Mouse (Mus musculus) right cerebral cortex, postnatal 14 days (tissue): Measurements from ENCODE around the gene Tmem131l.

ENCODE experiments used
- DNase-seq: peaks from one replicate; pipeline ENCODE4 v3.0.0; 2022

The Tmem131l gene

DNA sequence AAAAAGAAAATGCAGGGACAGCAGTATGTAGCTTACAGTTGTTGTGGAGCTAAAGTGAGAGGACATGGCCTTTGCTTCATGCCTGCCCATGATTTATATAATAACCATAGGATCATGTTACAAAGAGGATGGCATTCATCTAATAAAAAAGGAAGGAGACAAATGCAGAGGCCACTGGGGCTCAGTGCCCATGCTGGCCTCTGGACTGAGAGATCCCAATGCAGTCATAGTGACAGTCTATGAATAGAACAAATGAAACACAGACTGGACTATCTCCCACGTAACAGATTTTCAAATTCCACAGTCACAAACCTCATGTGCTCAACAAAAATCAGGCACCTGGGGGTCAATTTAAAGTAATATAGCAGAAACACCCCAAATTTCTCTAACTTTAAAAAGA, 69.3 kb downstream of the Tmem131l start:
- no peak for DNase-seq

DNA sequence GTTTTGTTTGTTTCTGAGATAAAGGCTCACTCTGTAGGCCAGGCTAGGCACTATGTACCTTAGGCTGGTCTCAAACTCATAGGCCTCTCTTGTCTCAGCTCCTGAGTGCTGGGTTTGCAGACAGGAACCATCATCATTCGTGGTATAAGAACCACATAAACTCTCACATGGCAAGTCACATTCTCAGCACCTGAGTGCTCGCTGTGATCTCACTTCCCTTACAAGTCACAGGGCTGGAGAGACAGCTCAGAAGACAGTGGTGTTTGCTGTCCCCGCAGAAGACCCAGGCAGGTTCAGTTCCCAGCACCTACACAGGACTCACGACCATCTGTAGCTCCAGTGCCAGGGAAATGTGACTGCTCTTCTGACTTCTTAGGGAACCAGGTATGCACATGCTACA, 70.9 kb downstream of the Tmem131l start:
- DNase-seq, result no peak

DNA sequence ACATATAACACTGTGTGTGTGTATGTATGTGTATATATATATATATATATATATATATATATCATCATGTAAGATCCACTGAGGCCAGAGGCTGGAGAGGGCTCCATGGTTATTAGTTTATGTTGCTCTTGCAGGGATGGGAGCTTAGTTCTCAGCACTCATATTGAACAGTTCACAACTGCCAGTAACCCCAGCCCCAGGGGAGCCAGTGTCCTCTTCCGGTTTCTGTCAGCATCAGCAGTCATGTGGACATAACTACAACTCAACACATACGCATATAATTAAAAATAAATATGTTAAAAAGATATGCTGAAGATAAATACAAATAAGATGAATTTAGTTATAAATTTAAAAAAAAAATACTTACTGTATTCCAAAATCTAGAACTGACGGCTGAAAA, 72.2 kb downstream of the Tmem131l start:
- no peak for DNase-seq

DNA sequence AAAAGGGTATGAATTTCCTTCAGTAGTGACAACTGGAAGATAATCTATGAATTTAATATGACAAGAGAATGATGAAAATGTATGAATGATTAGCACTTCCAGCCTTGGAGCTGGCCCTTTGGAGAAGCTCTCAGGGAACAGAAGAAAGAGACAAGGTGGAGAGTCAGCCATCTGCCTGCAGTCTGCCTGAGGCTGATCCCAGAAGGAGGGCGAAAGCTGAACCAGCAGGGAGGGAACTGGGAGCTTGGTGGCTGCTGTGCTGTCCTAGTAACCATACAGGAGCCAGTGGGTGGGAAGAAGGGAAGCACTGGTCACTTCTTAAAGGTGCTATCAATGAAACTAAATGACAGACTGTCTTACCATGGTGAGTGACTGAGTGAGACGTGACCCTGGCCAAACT, 74.6 kb downstream of the Tmem131l start:
- DNase-seq, result no peak

DNA sequence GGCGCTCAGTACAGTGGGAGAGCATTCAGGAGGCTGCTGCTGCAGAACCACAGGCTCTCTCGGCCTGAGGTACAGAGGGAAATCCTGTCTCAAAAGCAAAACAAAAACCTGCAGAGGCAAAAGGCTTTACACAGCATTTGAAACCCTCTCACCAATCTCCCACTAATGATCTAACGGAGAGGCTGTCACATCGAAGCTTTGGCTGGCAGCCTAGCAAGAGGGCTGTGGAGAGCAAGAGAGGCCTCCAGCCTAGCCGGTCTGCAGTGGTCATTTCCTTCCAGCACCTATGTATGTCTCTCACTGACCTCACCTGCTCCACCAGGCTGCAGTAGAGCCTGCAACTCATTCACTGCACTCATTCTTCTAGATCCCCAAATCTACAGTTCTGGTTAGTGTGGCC, 76.3 kb downstream of the Tmem131l start:
- DNase-seq, result no peak

DNA sequence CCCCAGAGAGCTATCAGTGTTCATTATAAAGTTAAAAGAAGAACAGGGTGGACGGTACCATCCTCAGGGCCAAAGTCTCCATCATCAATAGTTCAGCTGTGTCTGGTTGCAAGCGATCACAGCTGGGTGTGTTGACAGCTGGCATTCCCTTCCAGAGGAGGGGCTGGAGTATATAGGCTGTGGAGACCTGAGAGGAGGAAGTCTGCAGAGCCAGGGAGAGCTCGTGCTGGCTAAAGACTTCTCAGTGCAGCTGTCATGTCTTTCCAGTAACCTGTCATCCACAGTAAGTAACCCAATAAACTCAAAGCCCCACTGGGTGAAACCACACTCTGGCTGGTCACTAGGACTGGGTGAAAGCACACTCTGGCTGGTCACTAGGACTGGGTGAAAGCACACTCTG, 77.4 kb downstream of the Tmem131l start:
- DNase-seq, result no peak

DNA sequence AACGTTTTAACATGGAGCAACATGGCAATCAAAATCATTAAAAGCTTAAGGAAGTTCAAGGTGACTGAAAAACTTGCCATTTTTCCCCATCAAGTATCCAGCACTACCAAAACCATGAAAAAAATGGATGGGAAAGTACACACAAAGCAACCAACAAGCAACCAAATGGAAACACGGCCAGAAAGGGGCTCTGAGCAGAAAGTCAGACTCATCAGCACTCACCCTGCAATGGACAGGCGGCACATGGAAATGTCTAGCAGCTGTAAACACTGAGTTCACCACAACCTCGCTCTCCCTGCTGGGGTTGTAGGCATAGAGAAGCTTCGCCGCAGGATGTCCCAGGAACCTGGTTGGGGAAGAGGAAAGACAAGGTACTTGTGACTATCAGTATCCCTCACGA, 77.9 kb downstream of the Tmem131l start:
- no peak for DNase-seq

DNA sequence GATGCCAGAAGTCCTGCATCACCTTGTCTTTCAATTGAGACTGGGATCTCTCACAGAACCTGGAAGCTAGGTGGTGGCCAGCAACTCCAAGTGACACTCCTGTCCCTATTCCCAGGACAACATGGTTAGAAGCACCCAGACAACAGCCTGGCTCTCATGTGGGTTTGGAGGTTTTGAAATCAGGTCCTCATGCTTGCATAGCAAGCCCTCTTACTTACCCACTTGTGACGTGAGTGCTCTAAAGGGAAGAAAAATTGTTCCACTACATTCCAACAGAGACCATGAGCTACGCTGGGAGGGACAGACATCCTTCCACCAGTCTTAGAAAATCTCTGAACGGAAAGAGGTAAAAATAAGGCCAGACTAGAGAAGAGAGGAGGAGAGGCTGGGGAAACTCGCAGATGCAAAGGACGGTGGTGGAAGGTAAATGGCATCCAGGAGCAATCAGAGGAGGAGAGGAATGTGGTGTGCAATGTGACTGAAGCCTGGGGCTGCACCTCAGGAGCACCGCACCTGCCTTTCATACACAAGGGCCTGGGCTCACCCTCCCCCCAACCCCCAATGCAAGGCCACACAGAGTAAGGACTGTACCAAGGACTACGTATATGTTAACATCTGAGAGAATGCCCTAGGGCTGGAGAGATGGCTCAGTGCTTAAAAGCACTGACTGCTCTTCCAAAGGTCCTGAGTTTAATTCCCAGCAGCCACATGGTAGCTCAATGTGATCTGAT, 80.9 kb downstream of the Tmem131l start:
- no peak for DNase-seq

DNA sequence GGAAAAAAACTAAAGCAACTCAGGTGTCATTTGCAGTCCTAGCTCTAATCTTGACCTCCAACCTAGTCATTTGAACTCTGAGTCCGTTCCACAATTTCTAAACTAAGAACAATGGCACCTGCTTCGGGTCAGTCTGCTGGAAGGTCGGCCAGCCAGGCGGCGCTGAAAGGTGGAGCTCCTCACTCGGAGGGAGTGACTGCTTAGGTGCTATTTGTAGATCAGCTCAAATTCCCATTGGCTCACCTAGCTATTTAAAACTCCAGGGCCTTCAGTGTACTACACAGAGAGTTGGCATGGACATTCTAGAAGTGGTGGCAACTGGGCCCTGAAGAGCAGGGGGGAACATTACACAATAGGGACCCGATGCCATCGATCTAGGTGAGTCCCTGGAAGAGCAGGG, 86.1 kb downstream of the Tmem131l start:
- DNase-seq, result no peak

DNA sequence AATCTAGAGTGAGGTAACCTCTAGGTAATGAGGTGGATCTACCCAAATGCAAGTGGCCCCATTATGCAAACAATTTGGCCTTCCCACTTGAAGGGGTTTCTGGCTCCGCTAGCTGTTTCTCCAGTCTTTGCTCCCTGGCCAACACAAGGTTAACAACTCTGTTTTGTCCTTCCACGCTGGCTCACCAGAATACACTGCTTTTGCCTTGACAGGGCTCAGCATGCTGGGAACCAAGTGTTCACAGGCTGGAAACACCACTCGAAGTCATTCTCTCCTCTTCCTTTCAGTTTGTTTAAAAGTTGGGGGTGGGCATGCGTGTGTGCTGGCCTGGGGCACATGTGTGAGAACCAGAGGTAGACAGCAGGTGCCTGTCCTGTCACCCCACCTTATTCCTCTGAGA, 91.2 kb downstream of the Tmem131l start:
- DNase-seq, result no peak

DNA sequence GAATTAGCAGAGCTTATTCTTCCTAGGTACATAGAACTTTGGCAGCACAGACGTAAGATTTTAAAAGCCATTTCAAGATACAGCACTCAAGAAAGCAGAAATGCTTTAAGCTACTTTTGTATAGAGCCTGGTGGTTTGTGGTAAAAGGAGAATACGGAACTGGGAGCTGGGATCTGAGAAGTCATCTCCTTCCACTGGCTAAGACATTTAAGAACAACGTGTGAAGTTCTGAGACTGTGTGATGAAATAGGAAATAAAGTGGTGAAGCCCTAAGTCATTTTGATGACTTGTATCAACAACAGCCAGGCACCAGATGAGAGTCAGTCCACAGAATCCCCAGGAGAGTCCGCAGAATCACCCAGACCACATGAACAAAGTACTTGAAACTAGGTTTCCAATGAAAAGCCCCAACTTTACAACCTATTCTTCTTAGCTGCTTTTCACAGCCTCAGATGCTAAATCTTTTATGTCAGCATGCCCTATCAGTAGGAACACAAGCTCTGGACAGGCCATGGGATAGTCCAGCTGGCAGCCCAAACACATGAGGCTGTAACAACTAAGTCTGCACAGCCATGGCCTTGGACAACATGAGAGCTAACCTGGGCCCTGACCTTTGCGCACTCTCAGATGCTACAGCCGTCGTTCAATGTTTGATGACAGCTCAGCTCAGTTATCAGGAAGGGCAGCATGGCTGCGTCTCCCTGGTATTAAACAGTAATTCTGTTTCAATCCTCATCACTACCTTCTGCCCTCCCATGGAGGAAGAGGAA, 92.3 kb downstream of the Tmem131l start:
- DNase-seq, result no peak

DNA sequence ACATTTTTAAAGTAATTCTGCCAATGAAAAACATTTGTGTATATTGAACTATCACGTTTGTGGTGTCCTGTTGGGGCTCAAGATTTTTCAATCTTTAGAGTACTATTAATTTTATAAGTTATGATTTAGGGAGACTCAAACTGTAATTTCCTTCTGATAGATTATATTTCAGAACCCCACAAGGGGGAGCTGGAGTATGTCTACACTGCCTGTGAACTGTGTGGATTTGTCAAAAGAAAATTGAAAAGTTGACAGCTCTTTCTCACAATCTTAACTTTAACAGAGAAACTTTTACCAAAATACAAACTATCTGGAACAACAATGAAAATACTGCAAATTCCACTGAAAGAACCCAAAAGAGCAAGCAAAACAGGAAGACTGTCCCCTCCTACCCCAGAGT, 93.1 kb downstream of the Tmem131l start:
- DNase-seq, result no peak

DNA sequence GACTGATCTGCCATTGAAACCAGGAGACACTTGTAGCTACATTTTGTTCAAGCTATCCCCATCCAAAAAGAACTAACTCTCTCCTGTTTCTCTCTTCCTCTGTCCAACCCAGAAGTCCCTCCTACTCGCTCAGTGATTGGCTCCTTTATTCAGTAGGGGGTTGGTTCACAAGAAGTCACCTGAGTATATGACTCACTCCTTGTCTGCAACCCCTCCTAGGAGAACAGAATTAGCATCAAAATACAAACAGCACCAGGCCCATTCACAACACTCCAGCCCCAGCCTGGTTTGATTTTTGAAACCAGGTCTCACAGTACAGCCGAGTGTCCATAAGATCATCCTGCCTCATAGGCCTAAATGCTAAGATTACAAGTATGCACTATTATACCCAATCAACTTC, 96.3 kb downstream of the Tmem131l start:
- no peak for DNase-seq

DNA sequence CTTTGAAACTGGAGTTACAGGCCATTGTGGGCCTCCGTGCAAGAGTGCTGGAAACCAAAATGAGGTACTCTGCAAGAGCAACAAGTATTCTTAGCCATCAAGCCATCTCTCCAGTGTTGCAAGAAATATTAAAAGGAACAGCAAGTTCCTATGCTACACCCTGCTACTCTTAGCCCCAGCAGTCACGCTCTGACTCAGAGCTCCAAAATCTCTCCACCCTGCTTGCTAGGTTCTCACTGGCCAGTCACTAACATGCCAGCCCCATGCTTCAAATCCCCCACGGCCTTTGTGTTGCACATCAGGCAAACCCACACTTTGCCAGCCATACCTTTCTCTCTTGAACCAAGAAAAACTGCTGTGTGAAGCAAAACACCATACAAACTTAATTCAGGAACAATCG, 96.8 kb downstream of the Tmem131l start:
- no peak for DNase-seq

DNA sequence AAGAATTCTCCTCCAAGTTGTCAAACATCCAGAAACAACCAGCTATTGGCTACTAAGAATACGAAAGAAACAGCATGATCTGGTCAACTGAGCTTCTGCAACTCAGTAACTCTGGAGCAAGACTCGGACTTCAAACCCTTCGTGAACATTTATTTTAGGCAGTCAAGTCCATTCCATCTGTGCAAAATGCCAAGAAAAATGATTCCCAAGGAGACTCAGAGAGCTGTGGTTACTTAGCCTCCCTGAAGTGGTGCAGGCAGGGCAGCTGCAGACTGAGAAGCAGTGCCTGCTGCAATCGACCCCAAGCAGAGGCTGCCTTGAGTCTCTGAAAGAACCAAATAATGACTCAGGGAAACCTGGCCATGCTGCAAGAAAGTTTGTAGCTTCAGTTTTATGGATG, 98.1 kb downstream of the Tmem131l start:
- DNase-seq, result no peak

DNA sequence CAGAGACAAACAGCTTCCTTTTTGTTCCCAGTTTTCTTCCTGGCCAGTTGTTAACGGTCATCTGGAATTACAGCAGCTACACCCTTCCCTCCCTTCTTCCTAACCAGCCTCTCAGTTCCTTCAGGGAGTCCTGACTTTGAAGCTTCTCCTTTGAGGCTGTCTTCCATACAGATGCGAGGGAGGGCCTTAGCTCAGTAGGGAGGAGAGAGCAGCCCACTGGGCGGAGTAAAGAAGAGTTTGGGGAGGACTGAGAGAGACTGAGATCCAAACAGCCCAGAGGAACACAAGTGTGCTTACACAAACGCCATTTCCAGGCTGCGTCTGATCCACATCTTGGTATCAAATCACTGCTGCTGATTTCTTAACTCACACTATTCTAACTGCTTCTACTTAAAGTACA, 101.1 kb downstream of the Tmem131l start:
- no peak for DNase-seq

DNA sequence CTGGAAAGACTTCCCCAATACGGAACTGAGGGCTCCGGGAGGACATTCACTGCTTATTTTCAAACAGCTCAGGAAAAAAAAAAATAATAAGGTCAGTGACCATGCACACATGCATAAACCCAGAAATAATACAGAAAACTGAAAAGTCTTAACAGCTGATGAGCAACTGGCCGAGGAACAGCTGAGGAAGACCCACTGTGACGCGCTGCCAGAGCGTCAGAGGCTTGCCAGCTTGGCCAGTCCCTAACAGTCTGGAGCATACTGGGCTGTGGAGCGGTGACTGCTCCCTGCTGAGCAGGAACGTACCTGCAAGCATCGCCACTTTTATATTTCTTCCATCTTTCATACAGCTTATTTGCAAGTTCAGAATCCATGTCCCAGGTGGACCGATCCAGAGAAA, 105.5 kb downstream of the Tmem131l start:
- no peak for DNase-seq

DNA sequence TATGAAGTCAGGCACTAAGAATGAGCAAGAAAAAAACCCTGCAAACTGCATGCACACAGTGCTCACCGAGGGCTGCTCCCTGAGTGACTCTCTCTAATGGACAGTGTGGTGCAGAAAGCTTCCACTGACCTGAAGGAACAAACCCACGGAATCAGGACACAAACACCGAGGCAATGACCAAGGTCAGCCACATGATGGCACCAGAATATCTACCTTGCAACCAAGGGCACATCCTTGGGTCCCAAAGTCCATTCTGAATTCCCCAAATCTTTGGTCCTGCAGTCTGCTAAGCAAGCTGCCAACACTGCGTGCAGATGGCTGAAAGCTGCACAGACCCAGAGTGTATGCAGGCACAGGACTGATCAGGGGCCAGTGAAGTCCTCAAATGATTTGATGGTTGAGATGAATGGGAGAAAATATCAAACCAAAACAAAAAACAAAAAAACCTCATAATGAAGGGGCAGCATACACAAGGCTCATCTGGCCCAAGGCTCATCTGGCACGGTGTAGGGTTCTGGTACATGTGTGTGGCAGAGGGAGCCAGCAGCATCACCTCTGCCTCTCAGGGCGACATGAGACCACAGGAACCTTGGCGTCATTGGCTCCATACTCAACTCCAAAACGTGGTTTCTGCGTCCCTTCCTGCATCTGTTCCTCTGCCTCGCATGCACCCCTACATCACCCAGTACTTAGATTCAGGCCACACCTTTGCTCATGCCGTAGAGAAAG, 124.0 kb downstream of the Tmem131l start:
- DNase-seq, result peak; percentile 20

DNA sequence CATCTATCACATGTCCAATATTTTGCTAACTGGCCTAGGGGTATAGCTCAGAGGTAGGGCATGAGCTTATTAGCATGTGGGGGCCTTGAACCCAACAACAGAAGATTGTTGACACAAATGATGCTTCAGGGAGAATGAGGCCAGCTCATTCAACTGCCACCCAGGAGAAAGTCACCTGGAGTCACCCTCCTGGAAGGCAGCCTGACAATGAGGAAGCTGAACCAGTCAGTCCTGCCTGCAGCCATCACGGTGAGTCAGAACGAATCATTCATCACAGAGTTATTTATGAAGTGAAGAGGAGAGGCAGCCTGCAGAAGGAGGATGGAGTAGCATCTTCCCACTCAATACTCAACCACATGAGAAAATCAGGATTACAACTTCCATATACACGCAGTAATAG, 124.9 kb downstream of the Tmem131l start:
- no peak for DNase-seq

DNA sequence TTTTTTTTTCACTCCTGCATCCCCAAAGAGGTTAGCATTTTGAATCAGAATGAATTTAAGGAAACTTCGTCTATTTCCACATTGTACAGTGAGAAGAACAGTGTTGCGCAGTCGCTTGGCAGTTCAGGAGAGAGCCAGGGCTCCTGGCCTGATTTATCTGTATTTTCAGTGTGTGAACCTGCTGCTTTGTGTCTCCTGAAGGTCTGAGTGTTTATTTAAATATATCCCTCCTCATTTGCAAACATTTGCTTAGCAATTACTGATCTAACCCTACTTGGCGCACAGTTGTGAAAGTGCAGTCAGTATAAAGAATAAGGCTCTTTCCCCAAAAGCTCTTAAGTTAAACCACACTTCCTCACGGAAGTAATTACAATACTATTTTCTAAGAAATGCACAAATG, 129.3 kb downstream of the Tmem131l start:
- no peak for DNase-seq

DNA sequence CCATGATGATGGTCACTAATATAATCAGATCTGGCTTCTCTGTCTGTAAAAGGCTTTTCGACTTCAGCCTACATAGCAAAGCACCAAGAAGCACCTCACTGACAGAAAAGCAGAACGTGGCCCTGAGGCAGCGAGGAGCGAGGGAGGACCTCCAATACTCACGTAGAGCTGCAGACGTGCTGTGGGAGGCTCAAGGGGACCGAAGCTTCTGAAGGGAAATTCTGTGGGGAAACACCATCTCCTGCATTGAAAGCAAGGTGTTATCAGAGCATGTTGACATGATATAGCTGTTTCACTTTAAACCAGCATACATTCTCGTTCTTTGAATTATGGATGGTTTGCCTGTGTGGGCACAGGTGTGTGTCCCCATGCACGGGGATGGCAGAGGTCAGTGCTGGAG, 133.8 kb downstream of the Tmem131l start:
- no peak for DNase-seq

DNA sequence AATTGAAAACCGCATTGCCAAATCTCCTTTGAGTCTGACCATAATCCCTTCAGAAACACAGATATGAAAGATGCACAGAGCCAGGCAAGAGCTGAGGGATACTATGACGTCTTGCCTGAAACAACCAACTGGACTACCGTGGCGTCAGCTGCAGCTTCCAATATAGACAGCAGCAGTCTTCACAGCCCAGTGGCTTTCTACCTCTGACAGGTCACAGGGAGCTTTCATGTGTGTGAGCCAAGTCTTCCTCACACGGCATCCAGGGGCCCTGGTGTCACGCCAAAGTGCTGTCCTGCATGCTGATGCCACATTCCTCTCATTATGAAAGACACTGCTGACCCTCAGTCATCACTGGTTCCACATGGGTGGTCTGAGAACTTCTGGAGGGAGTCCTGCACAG, 134.8 kb downstream of the Tmem131l start:
- no peak for DNase-seq

DNA sequence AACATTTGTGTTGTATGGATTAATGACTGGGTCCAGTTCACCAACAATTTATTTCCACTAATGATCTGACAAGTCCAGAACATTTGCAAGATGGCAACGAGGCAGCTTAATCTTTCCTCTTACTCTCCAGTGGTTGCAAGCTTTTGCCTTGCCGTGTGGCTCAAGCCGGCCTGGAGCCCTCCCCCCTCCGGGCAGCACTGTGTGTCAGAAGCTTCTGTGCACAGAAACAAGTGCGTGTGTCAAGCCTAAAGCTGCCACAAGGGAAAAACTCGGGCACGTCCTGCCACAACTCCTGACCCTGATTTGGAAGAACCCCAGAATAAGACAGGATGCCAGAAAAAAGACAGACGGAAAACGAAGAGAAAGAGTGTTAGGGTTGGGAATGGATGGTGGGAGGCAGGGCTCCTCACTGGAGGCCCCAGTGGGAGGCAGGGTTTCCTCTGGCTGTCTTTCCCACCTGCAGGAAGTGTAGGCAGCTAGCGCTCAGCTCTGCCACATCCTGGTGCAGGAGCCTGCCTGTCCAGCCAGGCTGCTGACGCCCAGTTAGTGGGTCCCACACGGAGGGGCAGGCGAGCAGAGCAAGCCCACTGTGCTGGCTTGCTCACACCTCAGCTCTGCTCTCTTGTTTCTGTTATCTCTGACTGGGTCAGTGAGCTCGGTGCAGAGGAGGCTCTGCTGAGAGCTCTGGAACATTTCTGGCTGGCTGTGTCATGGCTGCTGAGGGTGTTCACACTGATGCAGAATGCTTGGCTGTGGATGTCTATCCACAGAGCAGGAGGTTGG, 135.6 kb downstream of the Tmem131l start:
- DNase-seq, result no peak
